Mouse (Mus musculus): ENCODE results near the gene Vmn1r49. TPM values are rescaled to one million over a fixed set of nuclear protein-coding genes. Genes with fewer than 3 reads are reported as not detected.
"Not testable (repeated sequence)": the region's sequence is repeated elsewhere in the genome, so short reads cannot be mapped to it uniquely, and the experiment has no call there.

The Vmn1r49 gene
- polyA plus RNA-seq (2014; fragmentation: Nextera tagmentation; extraction: Ambion mirVana), result not detected in 2 replicates

- no peaks in the 10 kb centered on the region for H3K27me3 ChIP-seq (ENCODE audit: control insufficient read depth, insufficient read depth, low read length)
- H3K36me3 ChIP-seq (ENCODE audit: control insufficient read depth, insufficient read depth, low read length), result no peaks in the 10 kb centered on the region
- no peak within 1 kb of the TSS for H3K9ac ChIP-seq (replicated peaks; ENCODE audit: low read length)
- WGBS, result 81% methylated on average over 4 of the region's 4 CpGs
- DNase-seq (no peak), ATAC-seq (ENCODE audit: low FRiP score, low TSS enrichment) (no peak)
- H3K4me2 ChIP-seq (ENCODE audit: low read length), result no peak within 1 kb of the TSS
- H3K9me3 ChIP-seq (ENCODE audit: control insufficient read depth, low read length), result no peaks in the 10 kb centered on the region
- no peak within 1 kb of the TSS for H3K27ac ChIP-seq (replicated peaks; ENCODE audit: low read depth, low read length)
- no peak within 1 kb of the TSS for H3K4me3 ChIP-seq (replicated peaks; ENCODE audit: low read depth, low read length)
- no peaks in the 10 kb centered on the region for H3K4me1 ChIP-seq (ENCODE audit: control insufficient read depth, insufficient read depth, low read length)
Observed at GRCm38 (mm10) chr6:90078406-90078805, at the start of gene Vmn1r49. Gene Vmn1r49, minus strand, starts transcription at chr6:90078506.

GRCm38 (mm10) chr6:90122296-90122695 lies 44.0 kb upstream of the Vmn1r49 start, which contains the start of gene Vmn1r51:
Gene Vmn1r51, plus strand, starts transcription at chr6:90122596.
- not testable (repeated sequence) for H3K4me3 ChIP-seq (replicated peaks; ENCODE audit: low read depth, low read length); ATAC-seq (ENCODE audit: low FRiP score, low TSS enrichment); H3K9me3 ChIP-seq (ENCODE audit: control insufficient read depth, low read length); DNase-seq; H3K27me3 ChIP-seq (ENCODE audit: control insufficient read depth, insufficient read depth, low read length); H3K4me2 ChIP-seq (ENCODE audit: low read length); H3K27ac ChIP-seq (replicated peaks; ENCODE audit: low read depth, low read length); H3K9ac ChIP-seq (replicated peaks; ENCODE audit: low read length); H3K36me3 ChIP-seq (ENCODE audit: control insufficient read depth, insufficient read depth, low read length); H3K4me1 ChIP-seq (ENCODE audit: control insufficient read depth, insufficient read depth, low read length)
- whole genome bisulfite sequencing, result 89% methylated on average over 1 of the region's 1 CpGs

- Histone ChIP-seq H3K27me3 (ENCODE audit: control insufficient read depth, insufficient read depth, low read length) (no peaks in the 10 kb centered on the region), H3K4me2 (ENCODE audit: low read length) (no peak within 1 kb of the TSS), H3K9ac (replicated peaks; ENCODE audit: low read length) (no peak within 1 kb of the TSS), H3K36me3 (ENCODE audit: control insufficient read depth, insufficient read depth, low read length) (no peaks in the 10 kb centered on the region), H3K9me3 (ENCODE audit: control insufficient read depth, low read length) (0 out of 2 replicates have a peak, but pooled peaks cover 3% of the 10 kb centered on the region), H3K4me1 (ENCODE audit: control insufficient read depth, insufficient read depth, low read length) (no peaks in the 10 kb centered on the region), H3K4me3 (replicated peaks; ENCODE audit: low read depth, low read length) (no peak within 1 kb of the TSS), H3K27ac (replicated peaks; ENCODE audit: low read depth, low read length) (no peak within 1 kb of the TSS)
- no peak for ATAC-seq (ENCODE audit: low FRiP score, low TSS enrichment)
- 62% methylated on average over 2 of the region's 2 CpGs for WGBS
- DNase-seq, result no peak
Observed at GRCm38 (mm10) chr6:90101130-90101529, 22.8 kb upstream of the Vmn1r49 start, which contains the start of gene Vmn1r50. Gene Vmn1r50, plus strand, starts transcription at chr6:90101430.

GRCm38 (mm10) chr6:90100566-90100965 lies 22.3 kb upstream of the Vmn1r49 start:
- no peaks in the 10 kb centered on the region for H3K4me1 ChIP-seq (ENCODE audit: control insufficient read depth, insufficient read depth, low read length)
- no peak overlapping the region for H3K4me2 ChIP-seq (ENCODE audit: low read length)
- H3K9me3 ChIP-seq (ENCODE audit: control insufficient read depth, low read length), result 0 out of 2 replicates have a peak, but pooled peaks cover 3% of the 10 kb centered on the region
- no peak overlapping the region for H3K27ac ChIP-seq (replicated peaks; ENCODE audit: low read depth, low read length)
- no peaks in the 10 kb centered on the region for H3K36me3 ChIP-seq (ENCODE audit: control insufficient read depth, insufficient read depth, low read length)
- 92% methylated on average over 2 of the region's 2 CpGs for WGBS
- no peaks in the 10 kb centered on the region for H3K27me3 ChIP-seq (ENCODE audit: control insufficient read depth, insufficient read depth, low read length)
- no peak overlapping the region for H3K4me3 ChIP-seq (replicated peaks; ENCODE audit: low read depth, low read length)
- ATAC-seq (ENCODE audit: low FRiP score, low TSS enrichment) (no peak), DNase-seq (no peak)
- no peak overlapping the region for H3K9ac ChIP-seq (replicated peaks; ENCODE audit: low read length)

- H3K36me3 ChIP-seq (ENCODE audit: control insufficient read depth, insufficient read depth, low read length); DNase-seq; H3K9ac ChIP-seq (replicated peaks; ENCODE audit: low read length); H3K27me3 ChIP-seq (ENCODE audit: control insufficient read depth, insufficient read depth, low read length); ATAC-seq (ENCODE audit: low FRiP score, low TSS enrichment); H3K4me3 ChIP-seq (replicated peaks; ENCODE audit: low read depth, low read length); H3K27ac ChIP-seq (replicated peaks; ENCODE audit: low read depth, low read length); H3K9me3 ChIP-seq (ENCODE audit: control insufficient read depth, low read length); H3K4me1 ChIP-seq (ENCODE audit: control insufficient read depth, insufficient read depth, low read length); H3K4me2 ChIP-seq (ENCODE audit: low read length): not testable (repeated sequence)
- no CpG with 5 or more reads among the region's 2 CpGs for WGBS
Observed at GRCm38 (mm10) chr6:90036741-90037140, 41.6 kb downstream of the Vmn1r49 start, which contains the start of gene Vmn1r48. Gene Vmn1r48, minus strand, starts transcription at chr6:90036841.

Other genes with a start within 250 kb of the Vmn1r49 start
- not detected in 2 replicates for gene Vmn1r42, start 202.1 kb downstream of the Vmn1r49 start, polyA plus RNA-seq (2014; fragmentation: Nextera tagmentation; extraction: Ambion mirVana)
- gene Vmn1r43, start 202.1 kb downstream of the Vmn1r49 start, polyA plus RNA-seq (2014; fragmentation: Nextera tagmentation; extraction: Ambion mirVana), result not detected in 2 replicates
- gene Vmn1r44, start 194.8 kb downstream of the Vmn1r49 start, polyA plus RNA-seq (2014; fragmentation: Nextera tagmentation; extraction: Ambion mirVana), result not detected in 2 replicates
- not detected in 2 replicates for gene Vmn1r45, start 137.9 kb downstream of the Vmn1r49 start, polyA plus RNA-seq (2014; fragmentation: Nextera tagmentation; extraction: Ambion mirVana)
- gene Vmn1r46, start 109.2 kb downstream of the Vmn1r49 start, polyA plus RNA-seq (2014; fragmentation: Nextera tagmentation; extraction: Ambion mirVana), result not detected in 2 replicates
- not detected in 2 replicates for gene Vmn1r47, start 62.4 kb downstream of the Vmn1r49 start, polyA plus RNA-seq (2014; fragmentation: Nextera tagmentation; extraction: Ambion mirVana)
- gene Vmn1r48, start 41.7 kb downstream of the Vmn1r49 start, polyA plus RNA-seq (2014; fragmentation: Nextera tagmentation; extraction: Ambion mirVana), result not detected in 2 replicates
- not detected in 2 replicates for gene Vmn1r50, start 22.9 kb upstream of the Vmn1r49 start, polyA plus RNA-seq (2014; fragmentation: Nextera tagmentation; extraction: Ambion mirVana)
- gene Vmn1r51, start 44.1 kb upstream of the Vmn1r49 start, polyA plus RNA-seq (2014; fragmentation: Nextera tagmentation; extraction: Ambion mirVana), result 0.07 TPM in 1 of 2 replicates, not detected in the other
- gene Vmn1r52, start 96.3 kb upstream of the Vmn1r49 start, polyA plus RNA-seq (2014; fragmentation: Nextera tagmentation; extraction: Ambion mirVana), result 0.09 TPM in 1 of 2 replicates, not detected in the other
- not detected in 2 replicates for gene V1ra8, start 124.3 kb upstream of the Vmn1r49 start, polyA plus RNA-seq (2014; fragmentation: Nextera tagmentation; extraction: Ambion mirVana)
- gene Vmn1r53, start 145.9 kb upstream of the Vmn1r49 start, polyA plus RNA-seq (2014; fragmentation: Nextera tagmentation; extraction: Ambion mirVana), result not detected in 2 replicates
- gene Vmn1r54, start 167.8 kb upstream of the Vmn1r49 start, polyA plus RNA-seq (2014; fragmentation: Nextera tagmentation; extraction: Ambion mirVana), result not detected in 2 replicates
- gene BC048671, start 222.7 kb upstream of the Vmn1r49 start, polyA plus RNA-seq (2014; fragmentation: Nextera tagmentation; extraction: Ambion mirVana), result not detected in 2 replicates
- gene Chst13, start 246.7 kb upstream of the Vmn1r49 start, polyA plus RNA-seq (2014; fragmentation: Nextera tagmentation; extraction: Ambion mirVana), result 0.22 TPM in 1 of 2 replicates, not detected in the other

All from midbrain, embryonic 14.5 days (tissue).